Mouse (Mus musculus): ENCODE measurements at regions not wholly inside any gene's neighbourhood (a gene's known extent, or its start where the extent isn't known, plus 50 kb on each side); places are given as distances from the start of the nearest gene placed in this dataset.

- no peak for DNase-seq
Measured at GRCm38 (mm10) chr4:8949951-8950350, 711.1 kb upstream of the Car8 start.

- no peak for DNase-seq
Measured at GRCm38 (mm10) chr4:8949537-8949936, 710.7 kb upstream of the Car8 start.

GRCm38 (mm10) chr4:8945116-8945515 lies 706.3 kb upstream of the Car8 start:
- DNase-seq: no peak

GRCm38 (mm10) chr4:8943080-8943479 lies 704.2 kb upstream of the Car8 start:
- no peak for DNase-seq

GRCm38 (mm10) chr4:8938948-8939411 lies 700.1 kb upstream of the Car8 start:
- peak; percentile 26 for DNase-seq

- no peak for DNase-seq
Measured at GRCm38 (mm10) chr4:8935899-8936298, 697.1 kb upstream of the Car8 start.

GRCm38 (mm10) chr4:8934541-8934940 lies 695.7 kb upstream of the Car8 start:
- DNase-seq: no peak

GRCm38 (mm10) chr4:8929346-8929745 lies 690.5 kb upstream of the Car8 start:
- no peak for DNase-seq

- DNase-seq: no peak
Measured at GRCm38 (mm10) chr4:8928551-8929305, 689.9 kb upstream of the Car8 start.

- DNase-seq: no peak
Measured at GRCm38 (mm10) chr4:8927276-8927906, 688.5 kb upstream of the Car8 start.

GRCm38 (mm10) chr4:8926642-8927275 lies 687.9 kb upstream of the Car8 start:
- DNase-seq: no peak

GRCm38 (mm10) chr4:8922695-8923363 lies 684.0 kb upstream of the Car8 start:
- DNase-seq: no peak

GRCm38 (mm10) chr4:8921477-8922385 lies 682.9 kb upstream of the Car8 start:
- no peak for DNase-seq

GRCm38 (mm10) chr4:8920306-8920705 lies 681.5 kb upstream of the Car8 start:
- no peak for DNase-seq

GRCm38 (mm10) chr4:8919366-8919984 lies 680.6 kb upstream of the Car8 start:
- no peak for DNase-seq

Data from kidney, adult 11 months (tissue).